Mouse (Mus musculus): ENCODE results near the gene Pi4kb.

GRCm38 (mm10) chr3:94958295-94958694 lies 16.2 kb upstream of the Pi4kb start:
- TF ChIP-seq POLR2A (IDR thresholded peaks at IDR 0.05; ENCODE audit: control insufficient read depth, extremely low read depth, insufficient read depth, low read length, poor library complexity) (no peak), CTCF (IDR thresholded peaks at IDR 0.05; ENCODE audit: borderline replicate concordance, control insufficient read depth, extremely low read depth, insufficient read depth, low read length, poor library complexity) (no peak)
